Mouse (Mus musculus): ENCODE data around the gene Hivep2.

Hivep2 gene

DNA sequence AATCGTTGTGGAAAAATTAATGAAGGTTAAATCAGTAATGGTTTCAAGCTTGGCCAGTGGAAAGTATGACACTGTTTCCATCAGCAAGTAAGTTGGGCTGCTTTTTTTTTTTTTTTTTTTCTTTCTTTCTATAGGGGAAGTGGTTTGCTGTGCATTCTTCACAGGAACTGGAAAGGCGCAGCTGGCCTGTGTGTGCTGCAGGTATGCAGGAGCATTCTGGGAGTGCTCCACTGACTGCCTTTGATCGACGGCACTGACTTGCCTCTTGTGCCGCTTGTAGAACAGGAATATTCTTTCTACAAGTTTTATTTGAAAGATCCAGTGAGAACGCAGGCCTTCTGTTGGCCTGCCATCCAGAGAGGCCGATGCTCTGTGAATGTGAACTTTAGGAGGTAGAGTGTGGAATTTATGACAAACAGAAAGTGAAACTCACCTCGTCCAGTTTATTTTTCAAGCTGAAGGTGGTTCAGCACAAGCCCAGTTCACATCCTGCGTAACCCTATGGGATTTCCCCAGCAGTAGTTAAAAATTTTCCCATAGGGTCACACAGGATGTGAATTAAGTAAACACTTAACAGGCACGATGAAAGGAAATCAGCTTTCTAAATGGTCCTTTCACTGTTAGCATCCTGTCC is 120.1 kb downstream of the Hivep2 start:
- no peak for DNase-seq

DNA sequence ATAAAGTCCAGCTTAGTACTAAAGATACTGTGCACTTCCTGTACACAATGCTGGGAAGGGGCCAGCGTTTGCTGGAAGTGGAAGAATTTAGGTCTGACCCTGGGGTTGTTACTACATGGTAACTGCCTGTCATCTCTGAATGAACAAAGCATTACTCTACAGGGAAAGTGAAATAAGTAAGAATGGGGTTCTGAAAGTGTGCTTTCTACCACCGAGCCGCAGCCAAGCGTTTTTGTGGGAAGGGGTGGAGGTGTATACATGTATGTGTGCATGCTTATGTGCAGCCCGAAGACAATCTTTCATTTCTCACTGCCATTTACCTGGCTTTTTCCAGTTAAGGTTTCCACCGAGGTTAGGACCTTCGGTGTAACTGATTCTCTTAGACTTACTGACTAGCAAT is 121.4 kb downstream of the Hivep2 start:
- no peak for DNase-seq

DNA sequence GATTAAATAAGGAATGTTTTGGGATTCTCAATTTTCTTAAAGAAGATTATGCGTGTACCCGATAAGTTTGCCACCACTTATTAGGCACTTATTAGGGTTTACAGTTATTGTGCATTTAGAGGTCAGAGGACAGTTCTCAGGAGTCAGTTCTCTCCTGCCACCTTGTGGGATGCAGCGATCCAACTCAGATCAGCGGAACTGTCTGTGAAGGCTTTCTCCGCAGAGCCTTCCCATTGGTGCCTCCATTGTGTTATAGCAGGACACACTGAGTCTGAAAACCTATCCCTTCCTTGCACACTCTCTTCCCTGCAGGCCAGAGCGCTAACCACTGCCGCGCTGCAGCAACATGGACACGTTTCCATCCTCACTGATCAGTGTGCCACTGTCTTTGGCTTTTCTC is 123.6 kb downstream of the Hivep2 start:
- DNase-seq, result no peak

DNA sequence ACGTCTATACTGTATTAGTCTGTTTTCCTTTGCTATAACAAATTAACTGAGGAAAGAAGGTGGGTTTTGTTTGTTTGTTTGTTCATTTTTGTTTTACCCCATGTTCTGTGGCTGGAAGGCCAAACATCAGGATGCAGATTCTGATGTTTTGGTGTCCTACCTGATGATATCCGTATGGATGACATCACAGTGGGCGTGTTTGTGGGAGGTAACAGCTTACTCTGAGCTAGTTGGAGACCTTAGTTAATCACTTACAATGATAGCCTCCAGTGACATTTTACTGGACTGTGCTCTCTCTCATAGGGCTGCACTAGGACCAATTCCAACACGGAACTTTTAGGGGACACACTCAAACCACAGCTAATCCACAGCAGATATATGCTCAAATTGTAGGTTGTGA is 128.2 kb downstream of the Hivep2 start:
- no peak for DNase-seq

DNA sequence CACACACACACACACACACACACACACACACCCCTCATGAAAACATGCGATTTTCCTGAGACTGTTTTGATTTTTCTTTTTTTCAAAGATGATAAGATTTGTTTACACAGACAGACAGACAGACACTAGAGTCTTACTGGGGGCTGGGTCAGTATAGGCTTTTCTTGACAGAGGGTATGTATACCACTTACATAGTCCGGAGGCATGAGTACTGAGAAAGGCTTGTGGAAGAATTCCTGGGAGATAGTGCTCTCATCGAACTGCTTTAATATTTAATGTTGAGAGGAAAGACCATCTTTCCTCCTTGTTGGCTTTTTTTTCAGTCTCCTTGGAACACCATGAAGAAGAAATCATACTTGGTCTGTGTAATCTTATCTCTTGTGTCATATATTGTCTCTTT is 130.2 kb downstream of the Hivep2 start:
- DNase-seq, result no peak

DNA sequence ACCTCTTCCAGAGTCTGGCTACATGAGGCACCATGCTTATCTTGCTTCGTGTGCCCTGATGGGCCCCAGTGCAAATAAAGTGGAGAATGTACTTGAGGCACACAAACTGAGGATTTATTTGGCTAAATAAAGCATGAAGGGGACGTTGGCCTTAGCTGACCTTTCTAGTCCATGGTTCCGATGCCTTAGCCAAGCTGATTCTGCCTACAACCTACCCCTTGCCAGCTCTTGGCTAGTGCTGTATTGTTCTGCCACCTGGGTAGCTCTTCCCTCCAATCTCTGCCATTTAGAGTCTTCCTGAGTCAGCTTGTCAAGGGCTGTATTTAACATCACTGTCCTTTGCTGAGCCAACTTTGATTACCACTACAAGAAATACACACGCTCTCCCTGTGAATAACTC is 133.3 kb downstream of the Hivep2 start:
- DNase-seq, result no peak

DNA sequence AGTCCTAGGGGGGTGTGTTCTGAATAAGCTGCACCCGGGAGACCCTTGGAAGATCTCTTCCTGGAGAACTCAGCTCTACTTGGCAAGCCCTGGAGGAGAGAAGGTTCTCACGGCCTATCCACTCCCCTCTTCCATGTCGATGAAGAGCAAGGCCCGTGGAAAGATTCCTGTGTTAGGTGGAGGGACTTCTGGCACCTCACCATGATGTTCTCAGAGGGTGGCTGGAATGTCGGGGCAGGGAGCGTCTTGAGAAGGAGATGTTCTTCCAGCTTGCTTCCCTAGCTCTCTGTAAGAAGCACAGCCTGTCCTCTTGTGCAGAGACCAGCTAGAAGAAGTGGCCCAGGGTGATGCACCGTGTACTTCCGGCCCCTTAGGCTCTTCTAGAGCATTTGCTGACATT is 134.2 kb downstream of the Hivep2 start:
- DNase-seq, result no peak

DNA sequence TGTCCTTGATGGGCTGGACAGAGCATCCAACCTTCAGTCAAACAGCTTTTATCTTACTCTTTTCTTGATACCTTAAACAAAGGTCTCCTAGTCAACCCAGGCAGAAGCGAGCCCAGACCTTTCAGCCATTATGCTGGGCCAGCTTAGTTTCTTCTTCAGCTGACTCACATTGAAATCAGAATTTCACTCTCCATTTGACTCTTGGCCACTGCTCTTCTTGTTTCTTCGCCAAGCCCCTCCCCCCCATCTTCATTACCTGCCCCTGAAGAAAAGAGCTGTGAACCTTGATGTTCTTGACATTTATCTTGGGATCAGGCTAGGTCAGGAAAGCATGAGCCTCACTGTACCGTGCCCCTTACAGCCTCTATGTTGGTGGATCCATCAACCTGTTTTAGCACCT is 135.0 kb downstream of the Hivep2 start:
- DNase-seq, result no peak

DNA sequence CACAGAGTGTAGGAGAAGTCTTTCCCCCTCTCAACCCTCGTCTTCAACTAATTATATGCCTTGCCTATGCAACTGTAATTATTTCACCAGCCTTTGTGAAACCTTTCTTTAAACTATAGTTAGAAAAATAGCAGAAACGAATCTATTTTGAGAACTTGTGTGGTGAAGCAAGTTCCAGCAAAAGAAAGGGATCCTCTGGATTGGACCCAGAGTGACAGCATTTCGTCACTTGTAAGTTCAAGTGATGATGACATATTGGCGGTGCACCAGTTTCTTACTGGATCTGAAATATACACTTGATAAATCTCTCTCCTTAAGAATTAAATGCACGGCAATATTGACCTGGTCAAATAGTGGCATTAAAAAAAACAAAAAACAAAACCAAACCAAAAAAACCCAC is 136.1 kb downstream of the Hivep2 start:
- DNase-seq, result no peak

DNA sequence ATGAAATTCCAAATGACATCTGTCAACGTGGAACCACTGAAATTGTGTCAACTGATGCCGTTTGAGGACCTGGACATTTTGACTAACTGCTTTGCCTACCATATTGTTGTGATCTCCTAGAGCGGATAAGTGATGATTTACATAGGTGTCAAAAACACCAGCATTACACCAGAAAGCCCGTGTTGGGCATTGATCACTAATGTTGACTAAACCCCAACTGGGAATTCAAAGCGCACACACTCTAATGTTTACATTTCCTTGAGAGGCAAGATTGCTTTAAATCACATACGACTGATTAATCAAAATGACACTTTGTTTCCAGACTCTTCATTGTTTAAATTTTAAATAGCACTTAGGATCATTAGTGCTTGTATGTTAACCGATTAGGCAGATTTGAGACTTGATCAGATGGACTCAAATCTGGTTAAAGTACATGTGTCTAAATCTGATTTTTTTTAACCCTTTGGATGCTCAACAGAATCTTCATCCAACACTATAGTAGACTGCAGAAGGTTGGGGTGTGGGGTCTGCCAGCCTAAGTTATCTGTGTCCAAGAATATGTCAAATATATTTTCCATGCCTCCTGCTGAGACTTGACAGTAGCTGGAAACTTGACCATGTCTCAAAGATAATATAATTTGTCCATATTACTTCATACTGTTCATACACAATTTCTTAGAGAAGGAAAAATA is 142.3 kb downstream of the Hivep2 start:
- no peak for DNase-seq

DNA sequence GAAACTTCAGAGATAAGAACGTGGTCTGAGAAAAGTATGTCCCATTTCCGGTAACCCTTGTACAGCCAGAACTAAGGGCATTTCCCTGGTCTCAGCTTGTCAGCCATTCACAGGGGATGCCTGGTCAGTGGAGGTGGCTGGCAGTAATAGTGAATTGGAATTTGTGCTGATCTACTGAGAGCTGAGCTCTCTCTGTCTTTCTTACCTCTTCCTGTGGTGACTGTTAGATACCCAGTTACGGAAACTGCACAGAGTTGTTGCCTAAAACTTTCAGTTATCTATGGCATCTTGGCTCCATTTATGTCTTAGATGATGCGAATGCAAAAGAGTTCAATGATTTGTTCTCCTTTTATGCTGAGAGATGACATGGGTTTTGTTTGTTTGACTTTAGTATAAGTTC is 150.0 kb downstream of the Hivep2 start:
- DNase-seq, result no peak

DNA sequence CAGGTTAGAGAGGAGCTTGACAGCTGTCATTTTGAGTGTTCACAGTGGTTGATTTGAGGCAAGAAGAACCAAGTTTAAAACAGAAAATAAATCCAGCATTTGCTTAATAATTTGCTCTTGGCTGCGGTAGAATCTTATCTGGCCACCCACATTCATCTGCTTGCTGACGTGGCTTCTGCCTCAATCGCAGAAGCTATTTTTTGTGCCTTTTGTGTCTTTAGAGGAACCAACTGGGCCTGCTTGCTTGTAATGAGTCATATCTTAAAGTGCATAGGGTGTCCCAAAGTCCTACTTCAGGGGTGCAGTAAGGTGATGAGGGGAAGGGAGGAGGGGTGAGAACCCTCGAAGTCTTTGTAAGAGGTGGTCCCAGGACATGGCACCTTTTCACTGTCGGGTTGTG is 151.1 kb downstream of the Hivep2 start:
- no peak for DNase-seq

DNA sequence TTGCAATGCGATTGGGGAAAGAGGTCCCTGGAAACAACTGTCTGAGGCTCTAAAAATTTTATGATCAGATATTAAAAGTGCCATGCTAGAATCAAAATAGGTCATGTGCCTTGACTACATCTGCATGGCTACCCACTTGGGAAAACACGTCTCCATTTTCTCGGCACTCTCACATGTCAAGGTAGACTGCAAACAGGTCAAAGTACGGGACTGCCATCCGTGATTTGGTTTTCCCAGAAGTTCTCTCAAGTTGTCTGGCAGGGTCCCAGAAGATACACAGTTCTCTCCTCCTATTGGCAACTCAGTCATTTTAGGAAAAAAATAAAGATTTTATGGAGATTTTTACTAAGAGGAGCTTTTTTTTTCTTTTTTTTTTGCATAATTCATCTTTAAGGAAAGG is 153.3 kb downstream of the Hivep2 start:
- DNase-seq, result no peak

DNA sequence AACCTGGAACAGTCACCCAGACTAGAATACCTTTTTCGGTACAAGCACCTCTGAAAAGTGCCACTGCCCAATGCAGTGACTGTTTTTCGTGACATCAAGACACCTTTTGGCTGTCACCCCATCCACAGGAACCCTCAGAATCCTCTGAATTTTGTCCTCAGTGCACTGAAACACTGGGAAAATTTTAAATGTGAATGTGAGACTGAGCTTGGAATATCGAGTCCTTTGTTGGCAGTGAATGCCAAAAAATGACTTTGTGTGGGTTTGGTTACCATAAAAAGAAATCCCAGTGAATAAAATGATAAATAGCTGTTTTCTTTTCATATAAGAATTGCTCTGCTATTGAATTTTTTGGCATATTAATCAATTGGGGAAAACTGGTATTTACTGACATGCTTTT is 154.6 kb downstream of the Hivep2 start:
- no peak for DNase-seq

DNA sequence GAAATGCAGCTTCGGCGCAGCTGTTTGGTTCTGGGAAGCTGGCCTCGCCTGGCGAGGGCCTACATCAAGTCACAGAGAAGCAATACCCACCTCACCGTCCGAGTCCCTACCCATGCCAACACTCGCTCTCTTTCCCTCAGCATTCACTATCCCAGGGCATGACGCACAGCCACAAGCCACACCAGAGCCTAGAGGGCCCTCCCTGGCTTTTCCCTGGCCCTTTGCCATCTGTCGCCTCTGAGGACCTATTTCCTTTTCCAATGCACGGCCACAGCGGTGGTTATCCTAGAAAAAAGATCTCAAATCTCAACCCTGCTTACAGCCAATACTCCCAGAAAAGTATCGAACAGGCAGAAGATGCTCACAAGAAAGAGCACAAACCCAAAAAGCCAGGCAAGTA is 162.0 kb downstream of the Hivep2 start:
- no peak for DNase-seq

DNA sequence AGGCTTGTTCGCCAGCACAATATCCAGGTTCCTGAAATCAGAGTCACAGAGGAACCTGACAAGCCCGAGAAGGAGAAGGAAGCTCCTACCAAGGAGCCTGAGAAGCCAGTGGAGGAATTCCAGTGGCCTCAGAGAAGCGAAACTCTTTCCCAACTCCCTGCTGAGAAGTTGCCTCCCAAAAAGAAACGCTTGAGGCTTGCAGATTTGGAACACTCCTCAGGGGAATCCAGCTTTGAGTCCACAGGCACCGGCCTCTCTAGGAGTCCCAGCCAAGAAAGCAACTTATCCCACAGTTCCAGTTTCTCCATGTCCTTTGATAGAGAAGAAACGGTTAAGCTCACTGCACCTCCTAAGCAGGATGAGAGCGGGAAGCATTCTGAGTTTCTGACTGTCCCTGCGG is 164.4 kb downstream of the Hivep2 start:
- DNase-seq, result no peak

DNA sequence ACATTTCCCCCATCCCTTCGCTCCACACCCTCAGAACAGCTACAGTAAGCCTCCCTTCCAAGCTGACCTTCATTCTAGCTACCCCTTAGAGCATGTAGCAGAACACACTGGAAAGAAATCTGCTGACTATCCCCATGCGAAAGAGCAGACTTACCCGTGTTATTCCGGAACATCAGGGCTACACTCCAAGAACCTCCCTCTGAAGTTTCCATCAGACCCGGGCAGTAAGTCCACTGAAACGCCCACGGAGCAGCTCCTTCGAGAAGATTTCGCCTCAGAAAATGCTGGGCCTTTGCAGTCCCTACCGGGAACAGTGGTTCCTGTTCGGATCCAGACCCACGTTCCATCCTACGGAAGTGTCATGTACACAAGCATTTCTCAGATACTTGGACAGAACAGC is 165.4 kb downstream of the Hivep2 start:
- no peak for DNase-seq

DNA sequence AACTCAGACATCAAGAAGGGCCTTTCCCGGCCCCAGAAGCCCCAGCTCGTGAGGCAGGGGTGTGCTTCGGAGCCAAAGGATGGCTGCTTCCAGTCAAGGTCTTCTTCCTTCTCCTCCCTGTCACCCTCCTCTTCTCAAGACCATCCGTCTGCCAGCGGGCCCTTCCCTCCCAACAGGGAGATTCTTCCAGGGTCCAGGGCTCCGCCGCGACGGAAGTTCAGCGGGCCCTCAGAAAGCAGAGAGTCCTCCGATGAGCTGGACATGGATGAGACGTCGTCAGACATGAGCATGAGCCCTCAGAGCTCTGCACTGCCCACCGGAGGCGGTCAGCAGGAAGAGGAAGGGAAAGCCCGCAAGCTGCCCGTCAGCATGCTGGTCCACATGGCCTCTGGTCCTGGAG is 166.2 kb downstream of the Hivep2 start:
- no peak for DNase-seq

DNA sequence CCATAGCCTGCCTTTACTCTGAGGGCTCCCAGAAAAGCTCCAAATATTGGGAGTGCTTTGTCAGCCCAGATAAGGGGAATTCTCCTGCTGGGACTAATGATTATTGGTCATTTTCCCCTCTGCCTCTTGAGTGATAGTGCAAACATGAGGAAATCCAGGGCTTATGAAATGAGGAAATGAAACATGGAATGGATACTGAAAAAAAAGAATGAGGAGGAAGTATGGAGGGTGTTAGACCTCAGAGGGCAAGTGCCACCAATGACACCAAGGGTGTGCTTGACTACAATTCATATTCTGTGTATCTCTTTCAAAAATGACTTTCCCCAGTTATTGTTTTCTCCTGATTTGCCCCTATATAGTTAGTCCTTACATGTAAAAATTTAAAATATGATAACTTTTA is 167.1 kb downstream of the Hivep2 start:
- no peak for DNase-seq

DNA sequence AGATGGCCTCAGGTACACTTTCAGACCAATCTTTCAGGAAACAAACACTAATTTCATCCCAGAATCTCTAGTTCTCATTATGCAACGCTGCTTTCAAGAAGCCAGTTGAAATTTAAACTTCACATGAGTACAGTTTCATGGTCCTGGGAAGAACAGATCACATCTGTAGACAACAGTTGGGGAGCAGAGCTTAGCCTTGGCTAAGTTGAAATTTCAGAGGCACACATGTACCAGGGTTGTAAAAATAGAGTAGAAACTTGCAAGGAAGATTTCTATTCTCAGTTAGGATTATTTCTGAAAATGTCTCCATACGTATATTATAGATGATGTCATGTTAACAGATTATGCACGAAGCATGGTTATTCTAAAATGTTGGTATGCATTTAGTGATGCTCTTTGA is 172.8 kb downstream of the Hivep2 start:
- DNase-seq, result no peak

DNA sequence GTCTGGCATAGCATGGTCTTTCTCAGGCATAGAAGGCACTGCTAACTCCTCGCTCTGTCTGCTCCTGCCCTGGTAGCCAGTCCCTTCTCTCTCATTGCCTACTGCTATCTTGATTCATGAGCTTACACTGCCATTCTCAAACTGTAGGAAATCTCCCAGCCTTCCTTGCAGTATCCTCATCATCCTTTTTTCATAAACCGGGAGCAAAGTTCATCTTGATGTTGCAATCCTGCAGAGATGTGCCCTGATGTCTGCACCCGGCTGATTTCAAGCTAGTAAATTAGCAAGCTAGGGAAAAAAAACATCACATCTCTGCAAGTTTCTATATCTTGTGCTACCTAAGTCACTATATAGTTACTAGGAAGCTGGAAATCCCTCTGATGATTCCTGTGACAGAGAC is 179.0 kb downstream of the Hivep2 start:
- no peak for DNase-seq

DNA sequence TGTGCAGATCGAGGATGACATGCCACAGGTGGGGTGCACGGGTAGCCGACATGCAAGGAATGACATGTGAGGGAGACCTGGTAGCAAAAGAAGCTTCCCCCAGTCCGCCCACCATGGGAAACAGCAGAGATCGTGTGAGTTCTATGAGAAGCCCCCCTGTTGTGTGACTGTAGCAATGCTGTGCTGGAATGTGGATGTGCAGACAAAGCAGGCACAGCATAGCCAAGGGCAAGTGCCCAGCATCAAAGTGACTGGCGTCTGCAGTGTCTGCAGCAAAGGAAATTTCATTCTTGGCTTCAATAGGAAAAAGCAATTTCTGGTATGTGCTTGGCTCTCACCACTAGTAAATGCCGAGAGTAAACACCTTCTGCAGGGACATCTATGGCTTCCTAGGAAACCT is 199.0 kb downstream of the Hivep2 start:
- no peak for DNase-seq

DNA sequence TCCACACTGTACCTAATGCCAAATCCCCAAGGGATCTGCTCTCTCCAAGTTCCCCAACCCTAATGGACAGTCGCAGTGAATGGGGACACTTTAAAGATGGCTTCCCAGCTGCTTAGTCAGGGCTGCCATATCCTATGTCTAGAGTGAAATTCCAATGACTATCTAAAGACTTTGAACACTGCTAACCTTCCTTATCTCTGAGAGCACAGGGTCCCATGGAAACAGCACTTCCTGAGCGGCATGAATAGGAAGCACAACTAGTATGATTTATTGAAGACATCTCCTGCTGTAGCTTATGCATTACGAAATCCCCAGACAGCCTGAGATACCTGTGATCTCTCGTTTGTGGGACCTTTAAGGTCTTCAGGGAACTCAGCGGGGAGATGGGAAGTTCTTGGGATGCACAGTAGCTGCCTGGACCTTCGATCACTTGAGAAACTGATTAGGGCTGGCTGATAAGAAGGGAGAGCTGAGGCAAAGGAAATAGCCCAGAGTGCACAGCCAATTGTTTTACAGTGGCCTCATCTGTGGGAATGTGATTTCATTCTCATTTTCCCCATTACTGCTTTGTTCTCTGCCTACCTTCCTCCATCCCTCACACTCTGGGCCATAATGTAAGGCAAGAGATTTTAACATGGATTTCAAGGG is 202.4 kb downstream of the Hivep2 start:
- no peak for DNase-seq

DNA sequence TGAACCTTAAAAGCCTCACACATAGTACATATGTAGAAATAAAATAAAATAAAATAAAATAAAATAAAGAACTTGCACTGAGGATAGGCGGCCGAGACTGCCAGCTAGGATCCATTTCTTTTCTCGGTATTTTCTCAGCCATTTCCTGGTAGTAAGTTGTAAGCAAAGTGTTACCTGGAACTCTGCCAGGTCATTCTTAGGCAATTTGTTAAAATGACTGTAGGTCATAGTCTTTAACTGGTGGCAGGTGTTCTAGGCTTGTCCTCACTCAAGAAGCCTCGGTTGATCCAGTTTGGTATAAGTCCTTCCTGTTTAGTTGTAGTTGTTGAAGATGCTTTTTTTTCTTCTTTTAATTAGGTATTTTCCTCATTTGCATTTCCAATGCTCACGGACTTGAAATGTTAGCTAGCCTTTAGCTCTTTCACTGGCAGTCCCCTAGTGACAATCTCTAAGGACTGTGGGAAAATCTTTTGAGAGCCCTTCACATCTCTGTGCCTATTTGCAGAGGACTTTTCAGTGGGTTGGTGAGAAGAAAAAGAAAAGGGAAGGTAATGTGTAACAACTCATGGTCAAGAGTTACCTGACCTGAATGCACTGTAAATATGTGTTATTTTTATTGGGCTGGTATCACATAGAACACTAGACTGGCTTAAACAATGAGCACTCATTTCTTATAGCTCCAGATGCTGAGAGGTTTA is 203.1 kb downstream of the Hivep2 start:
- no peak for DNase-seq
